Mouse (Mus musculus): ENCODE data around the gene Aldh3b1.

GRCm38 (mm10) chr19:3896208-3896607, 33.4 kb downstream of the Aldh3b1 start:
- no peak for TF ChIP-seq CTCF (IDR thresholded peaks at IDR 0.05; ENCODE audit: borderline replicate concordance, insufficient read depth, low read depth, low read length)
- no peak for TF ChIP-seq POLR2A (IDR thresholded peaks at IDR 0.05; ENCODE audit: borderline replicate concordance, insufficient read depth, low read length)
